Mouse (Mus musculus): ENCODE results near the gene Man1a. TPM values are rescaled to one million over a fixed set of nuclear protein-coding genes. Genes with fewer than 3 reads are reported as not detected.

Gene Man1a
- total and polyA plus RNA-seq, 3 experiments: 6.9 to 43.2 (median 40.1) TPM

DNA sequence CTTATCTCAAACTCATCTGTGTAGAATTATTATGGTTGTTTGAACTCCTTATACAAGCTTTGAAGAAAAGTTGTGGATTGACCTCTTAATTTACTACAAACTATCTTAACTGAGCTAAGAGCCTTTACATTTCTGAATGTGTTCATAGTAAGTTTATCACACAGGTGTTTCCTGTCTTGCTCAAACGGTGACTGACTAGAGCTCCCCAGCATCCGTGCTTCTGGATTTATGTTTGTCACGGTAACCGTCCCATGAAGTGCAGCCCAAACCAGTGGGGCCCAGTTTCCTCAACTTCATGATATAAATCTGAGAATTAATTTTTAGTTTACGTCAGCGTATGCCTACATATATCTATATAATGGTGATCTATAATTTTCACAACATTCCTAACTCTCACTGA lies 67.3 kb downstream of the Man1a start:
- H3K79me2 ChIP-seq (replicated peaks; ENCODE audit: control insufficient read depth, insufficient read depth, low read length): peaks cover 2% of the 10 kb centered on the region; the same call in 1 of the 2 replicates
- intact Hi-C loops (cut with DNase I): no loop called here
- H3K36me3 ChIP-seq (ENCODE audit: control insufficient read depth, insufficient read depth, low read length): peaks cover 2% of the 10 kb centered on the region; the same call in 1 of the 2 replicates
- TF ChIP-seq CTCF (IDR thresholded peaks at IDR 0.05) (no peak), EP300 (IDR thresholded peaks at IDR 0.05; ENCODE audit: insufficient read depth, low read depth, low read length) (no peak), POLR2A (IDR thresholded peaks at IDR 0.05; ENCODE audit: insufficient read depth, low read depth, low read length) (no peak)
- no peak overlapping the region for H3K9ac ChIP-seq (ENCODE audit: low read depth, low read length)
- no peaks in the 10 kb centered on the region for H3K4me1 ChIP-seq (ENCODE audit: control insufficient read depth, insufficient read depth, low read length)
- no peak overlapping the region for H3K4me3 ChIP-seq
- DNase-seq: no peak
- H3K27ac ChIP-seq: no peak overlapping the region
- no peaks in the 10 kb centered on the region for H3K27me3 ChIP-seq (ENCODE audit: control insufficient read depth, insufficient read depth, low read length)
- WGBS: 53% methylated on average over 6 of the region's 6 CpGs

DNA sequence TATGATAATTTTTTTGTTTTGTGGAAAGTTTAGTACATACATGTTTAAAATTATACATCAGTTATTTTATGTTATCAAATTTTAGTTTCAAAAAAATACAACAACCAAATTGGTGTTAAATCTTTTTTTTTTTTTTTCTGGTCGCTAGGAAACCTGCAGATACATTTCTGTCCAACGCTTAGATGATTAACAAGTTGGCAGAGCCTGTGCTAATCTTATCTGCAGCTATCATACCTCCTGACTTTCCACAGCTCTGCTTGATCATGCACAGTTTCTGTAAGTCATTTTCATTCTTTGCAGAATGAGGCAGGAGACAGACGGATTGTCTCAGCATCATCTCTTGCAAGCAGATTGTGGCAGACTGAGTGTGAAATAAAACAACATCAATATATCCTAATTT lies 69.5 kb downstream of the Man1a start:
- Histone ChIP-seq H3K27me3 (ENCODE audit: control insufficient read depth, insufficient read depth, low read length) (no peaks in the 10 kb centered on the region), H3K36me3 (ENCODE audit: control insufficient read depth, insufficient read depth, low read length) (peaks cover 2% of the 10 kb centered on the region; the same call in 1 of the 2 replicates), H3K4me3 (no peak overlapping the region), H3K79me2 (replicated peaks; ENCODE audit: control insufficient read depth, insufficient read depth, low read length) (peaks cover 2% of the 10 kb centered on the region; the same call in 1 of the 2 replicates), H3K4me1 (ENCODE audit: control insufficient read depth, insufficient read depth, low read length) (no peaks in the 10 kb centered on the region), H3K9ac (ENCODE audit: low read depth, low read length) (no peak overlapping the region), H3K27ac (no peak overlapping the region)
- DNase-seq: no peak
- 58% methylated on average over 3 of the region's 3 CpGs for WGBS
- TF ChIP-seq POLR2A (IDR thresholded peaks at IDR 0.05; ENCODE audit: insufficient read depth, low read depth, low read length) (no peak), CTCF (IDR thresholded peaks at IDR 0.05) (no peak), EP300 (IDR thresholded peaks at IDR 0.05; ENCODE audit: insufficient read depth, low read depth, low read length) (no peak)
- intact Hi-C loops (cut with DNase I): no loop called here

DNA sequence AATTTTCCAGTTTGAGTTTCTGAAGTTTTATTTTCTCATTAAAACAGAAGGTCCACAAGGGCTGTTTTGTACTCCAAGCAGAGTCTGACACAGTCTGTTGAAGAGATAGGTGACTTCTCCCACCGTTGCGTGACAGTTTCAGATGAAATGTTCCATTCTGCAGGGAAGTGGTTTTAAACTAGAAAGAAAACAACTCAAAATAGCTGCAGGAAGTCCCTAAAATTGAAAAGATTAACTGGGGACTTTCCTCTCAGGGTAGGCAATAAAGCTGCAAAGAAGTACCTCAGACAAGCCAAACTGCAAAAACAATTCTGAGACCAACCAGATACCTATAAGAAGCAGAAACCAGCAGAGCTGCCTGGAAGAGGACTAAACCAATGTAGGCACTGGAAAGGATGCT lies 70.6 kb downstream of the Man1a start:
- DNase-seq: no peak
- no peak overlapping the region for H3K27ac ChIP-seq
- H3K27me3 ChIP-seq (ENCODE audit: control insufficient read depth, insufficient read depth, low read length): no peaks in the 10 kb centered on the region
- no peak for TF ChIP-seq EP300 (IDR thresholded peaks at IDR 0.05; ENCODE audit: insufficient read depth, low read depth, low read length)
- TF ChIP-seq POLR2A (IDR thresholded peaks at IDR 0.05; ENCODE audit: insufficient read depth, low read depth, low read length): no peak
- no peak for TF ChIP-seq CTCF (IDR thresholded peaks at IDR 0.05)
- H3K4me1 ChIP-seq (ENCODE audit: control insufficient read depth, insufficient read depth, low read length): no peaks in the 10 kb centered on the region
- H3K79me2 ChIP-seq (replicated peaks; ENCODE audit: control insufficient read depth, insufficient read depth, low read length): peaks cover 2% of the 10 kb centered on the region; the same call in 1 of the 2 replicates
- intact Hi-C loops (cut with DNase I): no loop called here
- H3K9ac ChIP-seq (ENCODE audit: low read depth, low read length): no peak overlapping the region
- H3K4me3 ChIP-seq: no peak overlapping the region
- WGBS: 71% methylated on average over 2 of the region's 2 CpGs
- H3K36me3 ChIP-seq (ENCODE audit: control insufficient read depth, insufficient read depth, low read length): peaks cover 2% of the 10 kb centered on the region; the same call in 1 of the 2 replicates

- Histone ChIP-seq H3K27me3 (ENCODE audit: control insufficient read depth, insufficient read depth, low read length) (no peaks in the 10 kb centered on the region), H3K4me1 (ENCODE audit: control insufficient read depth, insufficient read depth, low read length) (no peaks in the 10 kb centered on the region), H3K79me2 (replicated peaks; ENCODE audit: control insufficient read depth, insufficient read depth, low read length) (no peaks in the 10 kb centered on the region), H3K4me3 (no peak overlapping the region), H3K36me3 (ENCODE audit: control insufficient read depth, insufficient read depth, low read length) (peaks cover 2% of the 10 kb centered on the region; the same call in 1 of the 2 replicates), H3K9ac (ENCODE audit: low read depth, low read length) (no peak overlapping the region), H3K27ac (no peak overlapping the region)
- WGBS: 82% methylated on average over 2 of the region's 2 CpGs
- intact Hi-C loops (cut with DNase I): no loop called here
- TF ChIP-seq POLR2A (IDR thresholded peaks at IDR 0.05; ENCODE audit: insufficient read depth, low read depth, low read length) (no peak), EP300 (IDR thresholded peaks at IDR 0.05; ENCODE audit: insufficient read depth, low read depth, low read length) (no peak), CTCF (IDR thresholded peaks at IDR 0.05) (no peak)
- DNase-seq: no peak
Observed at GRCm38 (mm10) chr10:54002936-54003335, 73.5 kb downstream of the Man1a start.

GRCm38 (mm10) chr10:53997301-53997700 lies 79.1 kb downstream of the Man1a start:
- intact Hi-C loops (cut with DNase I): no loop called here
- Histone ChIP-seq H3K36me3 (ENCODE audit: control insufficient read depth, insufficient read depth, low read length) (no peaks in the 10 kb centered on the region), H3K4me1 (ENCODE audit: control insufficient read depth, insufficient read depth, low read length) (no peaks in the 10 kb centered on the region), H3K27me3 (ENCODE audit: control insufficient read depth, insufficient read depth, low read length) (no peaks in the 10 kb centered on the region), H3K27ac (no peak overlapping the region), H3K79me2 (replicated peaks; ENCODE audit: control insufficient read depth, insufficient read depth, low read length) (no peaks in the 10 kb centered on the region), H3K4me3 (no peak overlapping the region), H3K9ac (ENCODE audit: low read depth, low read length) (no peak overlapping the region)
- DNase-seq: no peak
- no peak for TF ChIP-seq POLR2A (IDR thresholded peaks at IDR 0.05; ENCODE audit: insufficient read depth, low read depth, low read length)
- no peak for TF ChIP-seq EP300 (IDR thresholded peaks at IDR 0.05; ENCODE audit: insufficient read depth, low read depth, low read length)
- no peak for TF ChIP-seq CTCF (IDR thresholded peaks at IDR 0.05)
- WGBS: 97% methylated on average over 13 of the region's 13 CpGs

GRCm38 (mm10) chr10:53996216-53996615 lies 80.2 kb downstream of the Man1a start:
- H3K4me3 ChIP-seq: no peak overlapping the region
- DNase-seq: no peak
- no peak overlapping the region for H3K27ac ChIP-seq
- H3K79me2 ChIP-seq (replicated peaks; ENCODE audit: control insufficient read depth, insufficient read depth, low read length): no peaks in the 10 kb centered on the region
- intact Hi-C loops (cut with DNase I): no loop called here
- no peaks in the 10 kb centered on the region for H3K36me3 ChIP-seq (ENCODE audit: control insufficient read depth, insufficient read depth, low read length)
- H3K27me3 ChIP-seq (ENCODE audit: control insufficient read depth, insufficient read depth, low read length): no peaks in the 10 kb centered on the region
- no peaks in the 10 kb centered on the region for H3K4me1 ChIP-seq (ENCODE audit: control insufficient read depth, insufficient read depth, low read length)
- TF ChIP-seq POLR2A (IDR thresholded peaks at IDR 0.05; ENCODE audit: insufficient read depth, low read depth, low read length): no peak
- no peak for TF ChIP-seq EP300 (IDR thresholded peaks at IDR 0.05; ENCODE audit: insufficient read depth, low read depth, low read length)
- no peak for TF ChIP-seq CTCF (IDR thresholded peaks at IDR 0.05)
- no peak overlapping the region for H3K9ac ChIP-seq (ENCODE audit: low read depth, low read length)

All from heart, adult 2 months (tissue).